Mouse (Mus musculus) mesoderm, embryonic 11.5 days (tissue): Measurements from ENCODE around the gene Pnpla6.

Source experiments
- DNase-seq: peaks from one replicate; pipeline ENCODE4 v3.0.0-alpha.2; 2012; ENCODE audit warnings: low read depth, low spot score

Pnpla6 gene

GRCm38 (mm10) chr8:3515260-3515671, at the start of gene Pnpla6:
Gene Pnpla6, plus strand, starts transcription at chr8:3515384.
- peak; percentile 78 for DNase-seq

- DNase-seq = peak; percentile 99
Measured at GRCm38 (mm10) chr8:3467006-3467885, 47.9 kb upstream of the Pnpla6 start, which contains the start of gene Pex11g. Gene Pex11g, minus strand, starts transcription at chr8:3467680.

GRCm38 (mm10) chr8:3467886-3468545, 47.2 kb upstream of the Pnpla6 start:
- DNase-seq = no peak

GRCm38 (mm10) chr8:3468838-3469237, 46.3 kb upstream of the Pnpla6 start:
- no peak for DNase-seq

GRCm38 (mm10) chr8:3470562-3470961, 44.6 kb upstream of the Pnpla6 start, which contains the start of gene Tex45:
Gene Tex45, plus strand, starts transcription at chr8:3470862.
- DNase-seq = no peak

- DNase-seq = peak; percentile 31
Measured at GRCm38 (mm10) chr8:3475715-3476429, 39.3 kb upstream of the Pnpla6 start.

GRCm38 (mm10) chr8:3480221-3480785, 34.9 kb upstream of the Pnpla6 start:
- no peak for DNase-seq

GRCm38 (mm10) chr8:3481605-3482004, 33.6 kb upstream of the Pnpla6 start:
- DNase-seq = no peak

GRCm38 (mm10) chr8:3482240-3482740, 32.9 kb upstream of the Pnpla6 start:
- no peak for DNase-seq

- DNase-seq = no peak
Measured at GRCm38 (mm10) chr8:3483546-3483945, 31.6 kb upstream of the Pnpla6 start.

- no peak for DNase-seq
Measured at GRCm38 (mm10) chr8:3485192-3485591, 30.0 kb upstream of the Pnpla6 start.

GRCm38 (mm10) chr8:3492901-3493844, 22.0 kb upstream of the Pnpla6 start, which contains the start of gene Zfp358:
Gene Zfp358, plus strand, starts transcription at chr8:3493138.
- DNase-seq = peak; percentile 86

- no peak for DNase-seq
Measured at GRCm38 (mm10) chr8:3493845-3494208, 21.4 kb upstream of the Pnpla6 start.

GRCm38 (mm10) chr8:3495578-3496427, 19.4 kb upstream of the Pnpla6 start:
- no peak for DNase-seq

GRCm38 (mm10) chr8:3496428-3496748, 18.8 kb upstream of the Pnpla6 start:
- no peak for DNase-seq

GRCm38 (mm10) chr8:3498583-3498982, 16.6 kb upstream of the Pnpla6 start:
- no peak for DNase-seq

GRCm38 (mm10) chr8:3499751-3500150, 15.4 kb upstream of the Pnpla6 start:
- no peak for DNase-seq

GRCm38 (mm10) chr8:3500235-3501090, 14.7 kb upstream of the Pnpla6 start, which contains the start of gene Mcoln1:
Gene Mcoln1, plus strand, starts transcription at chr8:3500457.
- DNase-seq = peak; percentile 98
